Mouse (Mus musculus) kidney, adult 2 months (tissue): ENCODE measurements around the gene Sh3bp4.

Source experiments
- CTCF ChIP-seq: fragments of 200-500 bp; conservative IDR thresholded peaks from 2 replicates; pipeline ENCODE4 v1.5.1; 2011; ENCODE audit warnings: low read depth, mild to moderate bottlenecking, control low read depth, low read length, moderate library complexity, mixed read lengths; ENCODE audit not compliant: insufficient read depth, insufficient read length
- POLR2A ChIP-seq: fragments of 200-500 bp; IDR thresholded peaks from one replicate; pipeline ENCODE4 v1.6.1; 2011; ENCODE audit warnings: low read depth, low read length, control low read depth

DNA sequence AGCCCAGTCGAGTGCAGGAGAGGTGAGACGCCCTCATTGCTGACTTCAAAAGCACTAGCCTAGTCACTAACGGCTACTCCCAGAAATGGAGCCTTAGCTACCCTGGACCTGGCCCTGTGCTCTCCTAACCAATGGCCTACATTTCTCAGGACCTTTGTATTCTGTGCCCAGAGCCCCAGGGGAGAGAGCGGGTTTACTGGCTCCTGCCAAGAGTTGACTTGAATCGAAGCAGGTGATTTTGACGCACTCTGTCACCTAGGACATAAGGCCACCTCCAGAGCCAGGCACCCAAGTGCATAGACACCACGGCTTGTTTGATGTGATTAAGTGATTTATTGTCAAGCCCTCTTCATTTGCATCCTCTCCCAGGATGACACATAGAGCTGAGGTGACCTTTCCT is 80.9 kb downstream of the Sh3bp4 start:
- no peak for TF ChIP-seq CTCF
- TF ChIP-seq POLR2A, result no peak
